ENCODE assay signal across 26 mouse cellular contexts in genomic region chrX:31736958-31737357, GRCm38 (mm10). TPM values are rescaled to one million over a fixed set of nuclear protein-coding genes. Genes with fewer than 3 reads are reported as not detected.
"Had no signal": no experiment of that assay in that cellular context is flagged by ENCODE, and none has a peak within 500 bp of the region (broad histone marks: within the 10 kb centered on the region; RNA-seq: fewer than 3 reads in every experiment).

No protein-coding gene starts in this region.

- H3K9ac ChIP-seq: liver, embryonic 12.5 days; liver, embryonic 14.5 days; lung, embryonic 14.5 days; neural tube, embryonic 13.5 days; neural tube, embryonic 15.5 days had no signal

- H3K4me1 ChIP-seq: liver, embryonic 12.5 days; neural tube, embryonic 13.5 days; neural tube, embryonic 15.5 days had no signal

- DNase-seq: lung, adult 18-20 months; lung, embryonic 14.5 days; lung, postnatal 10 days; lung, postnatal 4 days; retina, postnatal 1 day; right cerebral cortex, adult 18-20 months; right cerebral cortex, postnatal 25 days; right cerebral cortex, postnatal 4 days; spleen, adult 18-20 months; thymus, adult 18-20 months; thymus, postnatal 14 days; thymus, postnatal 36 days had no signal

- H3K27ac ChIP-seq: liver, embryonic 12.5 days; liver, embryonic 14.5 days; neural tube, embryonic 13.5 days; neural tube, embryonic 15.5 days had no signal

- ATAC-seq: liver, embryonic 12.5 days had no signal

- H3K27me3 ChIP-seq: liver, embryonic 12.5 days; neural tube, embryonic 13.5 days; neural tube, embryonic 15.5 days had no signal

- H3K36me3 ChIP-seq: liver, embryonic 12.5 days; neural tube, embryonic 13.5 days; neural tube, embryonic 15.5 days had no signal

- H3K4me2 ChIP-seq: liver, embryonic 12.5 days; lung, embryonic 14.5 days; neural tube, embryonic 13.5 days; neural tube, embryonic 15.5 days had no signal

- H3K4me3 ChIP-seq: liver, embryonic 12.5 days; myocyte; neural tube, embryonic 13.5 days; neural tube, embryonic 15.5 days had no signal

RNA-seq across cellular contexts. Expression of gene Btbd35f25, which starts 20.0 kb away (rescaled TPM):
- total RNA-seq: liver, adult 2 months; megakaryocyte, adult 5-6 weeks; megakaryocyte-erythroid progenitor cell, adult 5-6 weeks had no signal
- polyA plus RNA-seq: liver, adult 2 months; liver, embryonic 12.5 days; liver, embryonic 14.5 days; liver, embryonic 16.5 days; lung, embryonic 14.5 days; lung, embryonic 16.5 days; myocyte; neural tube, embryonic 11.5 days; neural tube, embryonic 13.5 days; neural tube, embryonic 15.5 days; small intestine, adult 2 months; stomach, embryonic 14.5 days; thymus, postnatal 0 days had no signal
